Mouse (Mus musculus): Measurements from ENCODE around the gene Tenm4. TPM values are rescaled to one million over a fixed set of nuclear protein-coding genes. Genes with fewer than 3 reads are reported as not detected.

The Tenm4 gene
- polyA plus RNA-seq, 1 experiment from 2014 or later: 47.1 TPM

- H3K36me3 ChIP-seq: peaks cover 34% of the 10 kb centered on the region
- WGBS: 94% methylated on average over 17 of the region's 17 CpGs
- no peak overlapping the region for H3K9ac ChIP-seq (replicated peaks)
- peaks cover 9% of the 10 kb centered on the region; the same call in 1 of the 2 replicates for H3K4me1 ChIP-seq (replicated peaks)
- H3K9me3 ChIP-seq: no peaks in the 10 kb centered on the region
- no peak for ATAC-seq
- H3K27me3 ChIP-seq: no peaks in the 10 kb centered on the region
- no peak overlapping the region for H3K27ac ChIP-seq
- H3K4me2 ChIP-seq (replicated peaks): no peak overlapping the region
- no peak overlapping the region for H3K4me3 ChIP-seq (replicated peaks)
Observed at GRCm38 (mm10) chr7:96773585-96774225, 602.7 kb downstream of the Tenm4 start.

DNA sequence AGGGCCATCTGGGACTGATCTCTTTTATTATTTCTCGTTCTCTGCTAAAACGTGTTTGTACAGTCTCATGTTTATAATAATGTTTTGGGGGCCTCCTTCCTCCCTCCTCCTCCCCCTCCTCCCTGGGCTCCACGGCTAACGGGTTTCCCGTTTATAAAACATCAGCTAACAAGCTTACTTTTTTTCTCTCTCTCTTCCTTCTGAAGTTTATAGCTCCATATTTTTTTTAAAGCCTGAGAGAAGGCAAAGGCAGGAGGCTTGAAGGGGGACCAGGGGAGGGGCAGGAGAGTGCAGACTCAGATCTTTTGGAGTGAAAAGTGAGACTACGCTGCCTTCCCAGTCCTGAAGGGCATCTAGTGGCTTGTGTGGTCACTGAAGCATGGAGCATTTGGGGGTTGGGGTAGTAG, 604.0 kb downstream of the Tenm4 start:
- no peak overlapping the region for H3K4me3 ChIP-seq (replicated peaks)
- H3K36me3 ChIP-seq: peaks cover 32% of the 10 kb centered on the region
- peaks cover 12% of the 10 kb centered on the region; the same call in 1 of the 2 replicates for H3K4me1 ChIP-seq (replicated peaks)
- ATAC-seq: no peak
- no peak overlapping the region for H3K9ac ChIP-seq (replicated peaks)
- 58% methylated on average over 6 of the region's 6 CpGs for WGBS
- no peaks in the 10 kb centered on the region for H3K9me3 ChIP-seq
- no peak overlapping the region for H3K27ac ChIP-seq
- H3K4me2 ChIP-seq (replicated peaks): no peak overlapping the region
- no peaks in the 10 kb centered on the region for H3K27me3 ChIP-seq

- no peak overlapping the region for H3K4me3 ChIP-seq (replicated peaks)
- 90% methylated on average over 8 of the region's 8 CpGs for WGBS
- H3K9ac ChIP-seq (replicated peaks): no peak overlapping the region
- no peak overlapping the region for H3K27ac ChIP-seq
- ATAC-seq: no peak
- no peak overlapping the region for H3K4me2 ChIP-seq (replicated peaks)
- H3K36me3 ChIP-seq: peaks cover 20% of the 10 kb centered on the region
- peaks cover 13% of the 10 kb centered on the region; the same call in 1 of the 2 replicates for H3K4me1 ChIP-seq (replicated peaks)
- no peaks in the 10 kb centered on the region for H3K9me3 ChIP-seq
- H3K27me3 ChIP-seq: no peaks in the 10 kb centered on the region
Observed at GRCm38 (mm10) chr7:96777938-96778600, 607.0 kb downstream of the Tenm4 start.

DNA sequence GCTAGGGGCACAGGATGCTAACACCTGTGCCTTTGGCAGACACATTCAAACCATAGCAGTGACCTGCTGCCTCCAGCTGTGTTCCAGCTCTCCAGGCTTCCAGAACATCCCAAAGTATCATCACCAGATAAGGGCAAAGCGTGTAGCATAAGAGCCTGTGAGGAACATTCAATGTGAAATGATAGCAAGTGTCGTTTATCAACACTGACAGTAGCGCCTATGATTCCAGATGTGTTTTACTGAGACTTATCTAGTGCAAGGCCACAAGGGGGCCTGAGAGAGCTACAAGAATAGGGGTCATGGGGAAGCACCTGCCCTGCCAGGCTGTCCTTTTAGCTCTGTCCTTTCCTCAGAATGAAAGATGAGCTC, 607.5 kb downstream of the Tenm4 start:
- Histone ChIP-seq H3K27me3 (no peaks in the 10 kb centered on the region), H3K4me3 (replicated peaks) (no peak overlapping the region), H3K9me3 (no peaks in the 10 kb centered on the region), H3K27ac (no peak overlapping the region), H3K4me2 (replicated peaks) (no peak overlapping the region), H3K9ac (replicated peaks) (no peak overlapping the region), H3K4me1 (replicated peaks) (peaks cover 13% of the 10 kb centered on the region; the same call in 1 of the 2 replicates), H3K36me3 (peaks cover 19% of the 10 kb centered on the region)
- ATAC-seq: no peak
- WGBS: 75% methylated on average over 3 of the region's 3 CpGs

- no peak overlapping the region for H3K4me3 ChIP-seq (replicated peaks)
- H3K4me1 ChIP-seq (replicated peaks): 0 out of 2 replicates have a peak, but pooled peaks cover 4% of the 10 kb centered on the region
- H3K27me3 ChIP-seq: no peaks in the 10 kb centered on the region
- WGBS: 93% methylated on average over 1 of the region's 1 CpGs
- no peaks in the 10 kb centered on the region for H3K9me3 ChIP-seq
- ATAC-seq: no peak
- no peak overlapping the region for H3K27ac ChIP-seq
- no peak overlapping the region for H3K4me2 ChIP-seq (replicated peaks)
- no peak overlapping the region for H3K9ac ChIP-seq (replicated peaks)
- H3K36me3 ChIP-seq: 0 out of 2 replicates have a peak, but pooled peaks cover 13% of the 10 kb centered on the region
Observed at GRCm38 (mm10) chr7:96780556-96780955, 609.5 kb downstream of the Tenm4 start.

DNA sequence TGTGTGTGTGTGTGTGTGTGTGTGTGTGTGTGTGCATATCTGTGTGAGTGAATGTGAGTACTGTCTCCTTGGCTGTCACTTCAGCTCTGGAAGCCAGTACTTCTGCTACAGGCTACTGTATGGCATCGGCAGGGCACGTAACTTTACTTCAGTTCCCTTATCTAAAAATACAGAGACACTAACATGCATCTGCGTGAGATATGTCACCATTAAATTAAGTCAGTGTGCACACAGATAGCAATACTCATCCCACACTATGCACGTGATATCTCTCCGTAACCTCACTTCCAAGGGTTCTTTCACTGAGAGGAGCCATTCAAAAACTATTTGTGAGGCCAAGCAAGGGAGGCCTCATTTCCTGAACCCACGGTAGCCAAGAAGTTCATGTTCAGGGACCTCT, 610.0 kb downstream of the Tenm4 start:
- ATAC-seq: no peak
- H3K4me2 ChIP-seq (replicated peaks): no peak overlapping the region
- 85% methylated on average over 6 of the region's 6 CpGs for WGBS

DNA sequence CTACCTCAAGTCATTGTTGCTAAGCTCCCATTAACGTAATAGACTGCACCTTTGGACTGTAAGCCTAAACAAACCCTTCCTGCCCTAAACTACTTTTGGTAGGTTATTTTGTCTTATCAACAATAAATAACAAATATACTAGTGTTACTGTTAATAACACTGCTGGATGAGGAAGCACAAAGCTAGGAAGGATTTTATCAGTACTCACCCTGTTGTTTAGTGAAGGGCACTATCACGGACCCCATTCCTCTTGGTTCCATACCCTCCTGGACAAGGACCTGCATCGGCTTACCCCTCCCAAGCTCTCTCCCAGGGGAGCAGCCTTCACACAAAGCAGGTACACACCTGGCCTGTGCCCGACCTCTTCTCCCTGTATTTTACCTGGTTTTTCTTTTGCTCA, 611.6 kb downstream of the Tenm4 start:
- WGBS: 93% methylated on average over 4 of the region's 4 CpGs

More for the DNA sequence above, 610.0 kb downstream of the Tenm4 start:
- H3K9ac ChIP-seq (replicated peaks): no peak overlapping the region
- 0 out of 2 replicates have a peak, but pooled peaks cover 8% of the 10 kb centered on the region for H3K36me3 ChIP-seq
- H3K27me3 ChIP-seq: no peaks in the 10 kb centered on the region
- H3K4me3 ChIP-seq (replicated peaks): no peak overlapping the region
- H3K27ac ChIP-seq: no peak overlapping the region
- peaks cover 9% of the 10 kb centered on the region for H3K4me1 ChIP-seq (replicated peaks)
- H3K9me3 ChIP-seq: no peaks in the 10 kb centered on the region

DNA sequence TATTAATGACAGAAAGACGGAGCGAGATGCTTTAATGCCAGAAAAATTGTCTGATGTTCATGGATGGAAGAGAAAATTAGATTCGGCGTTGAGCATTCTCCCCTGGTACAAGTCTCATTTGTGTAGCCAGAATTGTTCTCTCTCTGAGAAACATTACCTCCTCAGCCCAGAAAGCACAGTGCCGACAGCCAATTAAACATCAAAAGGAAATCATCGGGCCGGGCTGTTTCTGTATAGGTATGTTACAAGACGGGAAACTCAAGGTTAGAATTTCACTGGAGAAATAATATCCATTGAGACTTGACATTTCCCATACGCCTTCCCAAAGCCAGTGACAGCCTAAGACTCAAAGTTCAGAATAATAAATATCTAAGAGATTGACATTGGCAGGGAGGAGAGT, 614.8 kb downstream of the Tenm4 start:
- Histone ChIP-seq H3K9ac (replicated peaks) (no peak overlapping the region), H3K36me3 (peaks cover 9% of the 10 kb centered on the region; the same call in 1 of the 2 replicates), H3K27me3 (no peaks in the 10 kb centered on the region), H3K27ac (no peak overlapping the region), H3K9me3 (no peaks in the 10 kb centered on the region), H3K4me1 (replicated peaks) (peaks cover 8% of the 10 kb centered on the region), H3K4me3 (replicated peaks) (no peak overlapping the region), H3K4me2 (replicated peaks) (no peak overlapping the region)
- ATAC-seq: no peak
- 39% methylated on average over 9 of the region's 9 CpGs for WGBS

More for the DNA sequence above, 611.6 kb downstream of the Tenm4 start:
- Histone ChIP-seq H3K4me1 (replicated peaks) (peaks cover 12% of the 10 kb centered on the region), H3K9ac (replicated peaks) (no peak overlapping the region), H3K9me3 (no peaks in the 10 kb centered on the region), H3K27me3 (no peaks in the 10 kb centered on the region), H3K4me2 (replicated peaks) (no peak overlapping the region), H3K27ac (no peak overlapping the region), H3K4me3 (replicated peaks) (no peak overlapping the region), H3K36me3 (0 out of 2 replicates have a peak, but pooled peaks cover 2% of the 10 kb centered on the region)
- no peak for ATAC-seq

DNA sequence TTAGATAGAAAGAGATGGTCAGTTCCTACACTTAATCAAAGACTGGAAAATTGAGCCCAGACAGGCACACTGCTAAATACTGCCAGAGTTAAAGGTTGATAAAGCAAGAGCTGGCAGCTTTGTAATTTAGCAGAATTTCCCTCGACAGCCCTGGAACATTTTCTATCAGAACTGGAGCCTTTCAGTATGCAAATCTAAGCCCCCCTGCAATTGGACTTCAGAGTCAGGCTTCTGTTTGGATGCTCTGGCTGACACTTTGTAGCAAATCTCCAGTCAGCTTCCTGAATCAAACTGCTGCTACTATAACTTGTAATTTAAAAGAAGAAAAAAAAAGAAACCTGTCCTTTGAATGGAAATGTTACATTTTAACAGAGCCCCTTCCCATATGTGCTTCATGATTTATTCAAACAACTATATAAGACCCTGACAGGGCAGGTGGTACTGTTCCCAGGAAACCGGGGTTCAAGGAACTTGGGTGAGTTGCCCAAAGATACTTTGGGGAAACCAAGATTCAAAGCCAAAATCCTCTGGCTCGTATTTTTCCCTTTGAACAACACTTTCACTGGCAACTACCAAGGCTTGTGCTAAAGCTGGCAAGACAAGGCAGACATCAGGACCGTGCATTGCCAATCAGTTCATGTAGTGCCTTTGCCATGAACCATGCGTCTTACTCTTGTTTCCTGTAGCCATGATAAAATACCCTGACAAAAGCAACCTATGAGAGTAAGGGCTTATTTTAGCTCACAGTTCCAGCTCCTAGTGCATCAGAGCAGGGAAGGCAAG, 615.4 kb downstream of the Tenm4 start:
- Histone ChIP-seq H3K4me1 (replicated peaks) (peaks cover 8% of the 10 kb centered on the region), H3K27me3 (no peaks in the 10 kb centered on the region), H3K4me3 (replicated peaks) (no peak overlapping the region), H3K9me3 (no peaks in the 10 kb centered on the region), H3K4me2 (replicated peaks) (no peak overlapping the region), H3K36me3 (peaks cover 9% of the 10 kb centered on the region; the same call in 1 of the 2 replicates), H3K9ac (replicated peaks) (no peak overlapping the region), H3K27ac (peak overlapping the region; percentile 6; the same call in 1 of the 2 replicates)
- ATAC-seq: no peak
- WGBS: 77% methylated on average over 5 of the region's 5 CpGs

GRCm38 (mm10) chr7:96788135-96788534, 617.1 kb downstream of the Tenm4 start:
- no peak overlapping the region for H3K27ac ChIP-seq
- peaks cover 8% of the 10 kb centered on the region for H3K4me1 ChIP-seq (replicated peaks)
- H3K36me3 ChIP-seq: peaks cover 9% of the 10 kb centered on the region; the same call in 1 of the 2 replicates
- WGBS: 72% methylated on average over 4 of the region's 4 CpGs
- H3K9me3 ChIP-seq: no peaks in the 10 kb centered on the region
- H3K9ac ChIP-seq (replicated peaks): no peak overlapping the region
- no peaks in the 10 kb centered on the region for H3K27me3 ChIP-seq
- no peak overlapping the region for H3K4me2 ChIP-seq (replicated peaks)
- ATAC-seq: no peak
- H3K4me3 ChIP-seq (replicated peaks): no peak overlapping the region

- 96% methylated on average over 2 of the region's 2 CpGs for WGBS
- Histone ChIP-seq H3K4me2 (replicated peaks) (no peak overlapping the region), H3K27ac (no peak overlapping the region), H3K9ac (replicated peaks) (no peak overlapping the region), H3K9me3 (no peaks in the 10 kb centered on the region), H3K36me3 (peaks cover 9% of the 10 kb centered on the region; the same call in 1 of the 2 replicates), H3K4me1 (replicated peaks) (peaks cover 9% of the 10 kb centered on the region), H3K4me3 (replicated peaks) (no peak overlapping the region), H3K27me3 (no peaks in the 10 kb centered on the region)
- no peak for ATAC-seq
Observed at GRCm38 (mm10) chr7:96790326-96790725, 619.3 kb downstream of the Tenm4 start.
